Mouse (Mus musculus) forebrain, postnatal 0 days (tissue): ENCODE measurements around the gene Tns1. TPM values are rescaled to one million over a fixed set of nuclear protein-coding genes. Genes with fewer than 3 reads are reported as not detected.
A peak's percentile ranks its signal among the peaks of the same experiment; 100 is the strongest.

ENCODE experiments used
- ATAC-seq: fragments of 200-750 bp; cut with Nextera tagmentation; 2 replicates; pipeline ENCODE4 v1.8.0; 2017; ENCODE audit warnings: mild to moderate bottlenecking, moderate library complexity
- DNase-seq: peaks from one replicate; pipeline ENCODE4 v3.0.0-alpha.2; 2015
- H3K27ac ChIP-seq: fragments of 300-500 bp; sonication (generic); 2 replicates; pipeline ENCODE4 v1.5.1; 2014; ENCODE audit warnings: low read depth, mild to moderate bottlenecking, antibody characterized with exemption, low read length, moderate library complexity, mixed read lengths
- H3K27me3 ChIP-seq: fragments of 300-500 bp; sonication (generic); 2 replicates; pipeline ENCODE4 v1.6.1; 2014; ENCODE audit warnings: mild to moderate bottlenecking, low read length, mixed read lengths; ENCODE audit not compliant: insufficient read depth
- H3K36me3 ChIP-seq: fragments of 300-500 bp; sonication (generic); 2 replicates; pipeline ENCODE4 v1.6.1; 2014; ENCODE audit warnings: mild to moderate bottlenecking, moderate library complexity; ENCODE audit not compliant: insufficient read depth
- H3K4me1 ChIP-seq: fragments of 300-500 bp; sonication (generic); 2 replicates; pipeline ENCODE4 v1.6.1; 2014; ENCODE audit warnings: antibody characterized with exemption; ENCODE audit not compliant: insufficient read depth
- H3K4me2 ChIP-seq: fragments of 300-500 bp; sonication (generic); 2 replicates; pipeline ENCODE4 v1.6.1; 2014; ENCODE audit warnings: low read depth, mild to moderate bottlenecking, moderate library complexity
- H3K4me3 ChIP-seq: fragments of 300-500 bp; sonication (generic); 2 replicates; pipeline ENCODE4 v1.5.1; 2014; ENCODE audit warnings: low read depth, low read length, mixed read lengths
- H3K9ac ChIP-seq: fragments of 300-500 bp; sonication (generic); 2 replicates; pipeline ENCODE4 v1.6.1; 2014; ENCODE audit warnings: mild to moderate bottlenecking
- H3K9me3 ChIP-seq: fragments of 300-500 bp; sonication (generic); 2 replicates; pipeline ENCODE4 v1.6.1; 2016; ENCODE audit warnings: low read length
- CTCF ChIP-seq: sonication (generic); IDR thresholded peaks from 2 replicates; pipeline ENCODE4 v1.5.1; 2016; ENCODE audit warnings: antibody characterized with exemption, control low read depth, low read depth
- WGBS: fragments of 180-500 bp; shearing (Covaris S2); extraction: QIAGEN DNeasy Blood & Tissue Kit; methylation state at CpG from one replicate; pipeline ENCODE4 v1.1.7; 2014; 5-methylcytosine and 5-hydroxymethylcytosine counted together
- polyA plus RNA-seq: library from polyadenylated mRNA; unstranded; fragments of >200 nt; fragmentation: Nextera tagmentation; extraction: Ambion mirVana; gene quantifications from 2 replicates; pipeline ENCODE4 v1.2.1, GENCODE M21; 2015
- total RNA-seq: library from RNA; depleted of rRNA; stranded (reverse); fragments of >200 nt; gene quantifications from 2 replicates; pipeline ENCODE4 v1.2.3, GENCODE M21; 2014

The Tns1 gene
- total and polyA plus RNA-seq, 2 experiments from 2014 or later, result 7.0 to 21.8 TPM

GRCm38 (mm10) chr1:74091611-74092224 is 32.5 kb downstream of the Tns1 start:
- 34% methylated on average over 6 of the region's 6 CpGs for WGBS
- DNase-seq, result no peak
- H3K9ac ChIP-seq, result no peak overlapping the region

GRCm38 (mm10) chr1:74091138-74091537 is 33.1 kb downstream of the Tns1 start:
- no peak overlapping the region for H3K4me2 ChIP-seq
- DNase-seq, result no peak
- H3K9me3 ChIP-seq, result no peaks in the 10 kb centered on the region
- H3K27ac ChIP-seq, result no peak overlapping the region
- no peak overlapping the region for H3K9ac ChIP-seq
- ATAC-seq, result no peak
- no peaks in the 10 kb centered on the region for H3K36me3 ChIP-seq
- no peak for TF ChIP-seq CTCF
- H3K4me3 ChIP-seq, result no peak overlapping the region
- WGBS, result 42% methylated on average over 6 of the region's 7 CpGs
- no peaks in the 10 kb centered on the region for H3K27me3 ChIP-seq
- H3K4me1 ChIP-seq, result 0 out of 2 replicates have a peak, but pooled peaks cover 5% of the 10 kb centered on the region

More at GRCm38 (mm10) chr1:74091611-74092224, 32.5 kb downstream of the Tns1 start:
- Histone ChIP-seq H3K4me3 (no peak overlapping the region), H3K4me1 (0 out of 2 replicates have a peak, but pooled peaks cover 5% of the 10 kb centered on the region), H3K27me3 (no peaks in the 10 kb centered on the region), H3K27ac (0 out of 2 replicates have a peak overlapping the region, but pooled peaks have one; percentile 15), H3K36me3 (no peaks in the 10 kb centered on the region), H3K9me3 (no peaks in the 10 kb centered on the region), H3K4me2 (no peak overlapping the region)
- TF ChIP-seq CTCF, result no peak
- peak; percentile 23; the same call in 1 of the 2 replicates for ATAC-seq

- no peak overlapping the region for H3K9ac ChIP-seq
- 72% methylated on average over 7 of the region's 7 CpGs for WGBS
Measured at GRCm38 (mm10) chr1:74090329-74090728, 33.9 kb downstream of the Tns1 start.

GRCm38 (mm10) chr1:74088569-74088968 is 35.7 kb downstream of the Tns1 start:
- 86% methylated on average over 1 of the region's 1 CpGs for WGBS
- no peak for TF ChIP-seq CTCF
- Histone ChIP-seq H3K4me2 (no peak overlapping the region), H3K27me3 (no peaks in the 10 kb centered on the region), H3K4me1 (0 out of 2 replicates have a peak, but pooled peaks cover 5% of the 10 kb centered on the region), H3K36me3 (no peaks in the 10 kb centered on the region), H3K9ac (no peak overlapping the region), H3K9me3 (no peaks in the 10 kb centered on the region), H3K4me3 (no peak overlapping the region), H3K27ac (no peak overlapping the region)
- DNase-seq, result no peak
- ATAC-seq, result no peak

More at GRCm38 (mm10) chr1:74090329-74090728, 33.9 kb downstream of the Tns1 start:
- H3K4me1 ChIP-seq, result 0 out of 2 replicates have a peak, but pooled peaks cover 5% of the 10 kb centered on the region
- H3K9me3 ChIP-seq, result no peaks in the 10 kb centered on the region
- no peak overlapping the region for H3K4me3 ChIP-seq
- H3K27me3 ChIP-seq, result no peaks in the 10 kb centered on the region
- no peaks in the 10 kb centered on the region for H3K36me3 ChIP-seq
- no peak for ATAC-seq
- no peak for TF ChIP-seq CTCF
- DNase-seq, result no peak
- H3K4me2 ChIP-seq, result no peak overlapping the region
- H3K27ac ChIP-seq, result no peak overlapping the region

- TF ChIP-seq CTCF, result no peak
- H3K36me3 ChIP-seq, result no peaks in the 10 kb centered on the region
- no peaks in the 10 kb centered on the region for H3K4me1 ChIP-seq
- H3K27ac ChIP-seq, result no peak overlapping the region
- no peaks in the 10 kb centered on the region for H3K9me3 ChIP-seq
- H3K27me3 ChIP-seq, result no peaks in the 10 kb centered on the region
- WGBS, result 90% methylated on average over 7 of the region's 7 CpGs
- no peak overlapping the region for H3K9ac ChIP-seq
- ATAC-seq, result no peak
- no peak overlapping the region for H3K4me3 ChIP-seq
- no peak overlapping the region for H3K4me2 ChIP-seq
- DNase-seq, result no peak
Measured at GRCm38 (mm10) chr1:74085566-74085965, 38.7 kb downstream of the Tns1 start.

GRCm38 (mm10) chr1:74084752-74085151 is 39.5 kb downstream of the Tns1 start:
- Histone ChIP-seq H3K36me3 (no peaks in the 10 kb centered on the region), H3K4me2 (no peak overlapping the region), H3K4me1 (no peaks in the 10 kb centered on the region), H3K9ac (no peak overlapping the region), H3K27ac (no peak overlapping the region), H3K27me3 (no peaks in the 10 kb centered on the region), H3K4me3 (no peak overlapping the region), H3K9me3 (no peaks in the 10 kb centered on the region)
- WGBS, result 58% methylated on average over 5 of the region's 5 CpGs
- DNase-seq (no peak), ATAC-seq (no peak)
- no peak for TF ChIP-seq CTCF

GRCm38 (mm10) chr1:74084065-74084705 is 40.1 kb downstream of the Tns1 start:
- ATAC-seq (peak; percentile 32; the same call in 1 of the 2 replicates), DNase-seq (no peak)
- 66% methylated on average over 6 of the region's 6 CpGs for WGBS
- H3K9ac ChIP-seq, result no peak overlapping the region
- no peaks in the 10 kb centered on the region for H3K9me3 ChIP-seq
- no peak overlapping the region for H3K27ac ChIP-seq
- no peaks in the 10 kb centered on the region for H3K36me3 ChIP-seq
- no peaks in the 10 kb centered on the region for H3K27me3 ChIP-seq
- no peak overlapping the region for H3K4me3 ChIP-seq
- no peaks in the 10 kb centered on the region for H3K4me1 ChIP-seq
- H3K4me2 ChIP-seq, result no peak overlapping the region
- TF ChIP-seq CTCF, result no peak
